Mouse (Mus musculus) lung, adult 2 months (tissue): Measurements from ENCODE around the gene Rbpms2.

ENCODE experiments used
- CTCF ChIP-seq: fragments of 200-500 bp; IDR thresholded peaks from 2 replicates; pipeline ENCODE4 v1.5.1; 2011; ENCODE audit warnings: mild to moderate bottlenecking, low read length, control low read depth; ENCODE audit not compliant: insufficient read depth
- POLR2A ChIP-seq: fragments of 200-500 bp; IDR thresholded peaks from 2 replicates; pipeline ENCODE4 v1.6.1; 2011; ENCODE audit warnings: low read depth, mild to moderate bottlenecking, control low read depth, low read length, borderline replicate concordance; ENCODE audit errors: extremely low read depth

GRCm38 (mm10) chr9:65654700-65655237, 25.3 kb downstream of the Rbpms2 start:
- no peak for TF ChIP-seq CTCF
- TF ChIP-seq POLR2A, result no peak
